Mouse (Mus musculus) kidney, adult 2 months (tissue): ENCODE results near the gene Tmem238l. TPM values are rescaled to one million over a fixed set of nuclear protein-coding genes. Genes with fewer than 3 reads are reported as not detected.

Experiments
- DNase-seq: peaks from one replicate; pipeline ENCODE4 v3.0.0; 2021
- H3K27ac ChIP-seq: fragments of 200-500 bp; 2 replicates; pipeline ENCODE4 v1.5.1; 2012; ENCODE audit warnings: low read depth, low read length, control low read depth, inconsistent platforms; ENCODE audit not compliant: insufficient read depth
- H3K27me3 ChIP-seq: fragments of 200-500 bp; replicated peaks from 2 replicates; pipeline ENCODE4 v1.6.1; 2012; ENCODE audit warnings: mild to moderate bottlenecking, moderate library complexity, low read length, inconsistent platforms; ENCODE audit not compliant: control insufficient read depth, insufficient read depth
- H3K36me3 ChIP-seq: fragments of 200-500 bp; 2 replicates; pipeline ENCODE4 v1.6.1; 2012; ENCODE audit warnings: mild to moderate bottlenecking, moderate library complexity, low read length, inconsistent platforms; ENCODE audit not compliant: control insufficient read depth, insufficient read depth
- H3K4me1 ChIP-seq: fragments of 200-500 bp; 2 replicates; pipeline ENCODE4 v1.6.1; 2011; ENCODE audit warnings: low read length; ENCODE audit not compliant: control insufficient read depth, insufficient read depth
- H3K4me3 ChIP-seq: fragments of 200-500 bp; 2 replicates; pipeline ENCODE4 v1.5.1; 2011; ENCODE audit warnings: mild to moderate bottlenecking, low read depth, low read length, control low read depth; ENCODE audit not compliant: insufficient read depth
- CTCF ChIP-seq: fragments of 200-500 bp; conservative IDR thresholded peaks from 2 replicates; pipeline ENCODE4 v1.5.1; 2011; ENCODE audit warnings: low read depth, mild to moderate bottlenecking, control low read depth, low read length, moderate library complexity, mixed read lengths; ENCODE audit not compliant: insufficient read depth, insufficient read length
- POLR2A ChIP-seq: fragments of 200-500 bp; IDR thresholded peaks from one replicate; pipeline ENCODE4 v1.6.1; 2011; ENCODE audit warnings: low read depth, low read length, control low read depth
- WGBS: fragments of 180-500 bp; shearing (Covaris S2); methylation state at CpG from one replicate; pipeline ENCODE4 v1.1.7; 2018; 5-methylcytosine and 5-hydroxymethylcytosine counted together
- polyA plus RNA-seq: library from polyadenylated mRNA; depleted of rRNA; stranded (reverse); fragments of >200 nt; gene quantifications from 2 replicates; pipeline ENCODE4 v1.2.3, GENCODE M21; 2012; rRNA removed

Tmem238l gene
- polyA plus RNA-seq, 1 experiment: 5.8 TPM

- 4% methylated on average over 8 of the region's 8 CpGs for WGBS
- TF ChIP-seq CTCF: no peak
- TF ChIP-seq POLR2A: no peak
- H3K27ac ChIP-seq: no peak overlapping the region
These were observed 54.0 kb downstream of the Tmem238l start for GRCm38 (mm10) chr11:67010430-67010829.

GRCm38 (mm10) chr11:67011635-67012034 is 55.2 kb downstream of the Tmem238l start:
- Histone ChIP-seq H3K36me3 (no peaks in the 10 kb centered on the region), H3K4me3 (no peak overlapping the region), H3K27me3 (no peaks in the 10 kb centered on the region), H3K27ac (no peak overlapping the region), H3K4me1 (no peaks in the 10 kb centered on the region; the same call in 1 of the 2 replicates)
- DNase-seq: no peak
- no peak for TF ChIP-seq CTCF
- no peak for TF ChIP-seq POLR2A
- 72% methylated on average over 4 of the region's 4 CpGs for WGBS

More at GRCm38 (mm10) chr11:67010430-67010829, 54.0 kb downstream of the Tmem238l start:
- Histone ChIP-seq H3K4me3 (no peak overlapping the region), H3K36me3 (no peaks in the 10 kb centered on the region), H3K4me1 (no peaks in the 10 kb centered on the region; the same call in 1 of the 2 replicates), H3K27me3 (no peaks in the 10 kb centered on the region)
- no peak for DNase-seq

Other genes with a start within 250 kb of the Tmem238l start
- gene Pirt, start 44.7 kb upstream of the Tmem238l start, polyA plus RNA-seq: 0.29 and 0.55 TPM in 2 replicates
- 6.4 and 7.5 TPM in 2 replicates for gene Tmem220, start 68.5 kb downstream of the Tmem238l start, polyA plus RNA-seq
- 15.1 and 19.0 TPM in 2 replicates for gene Adprm, start 96.0 kb downstream of the Tmem238l start, polyA plus RNA-seq
- gene Sco1, start 96.0 kb downstream of the Tmem238l start, polyA plus RNA-seq: 4.5 and 5.8 TPM in 2 replicates
- gene Myh3, start 121.7 kb downstream of the Tmem238l start, polyA plus RNA-seq: 0.01 and 0.02 TPM in 2 replicates
- gene Myh2, start 214.4 kb downstream of the Tmem238l start, polyA plus RNA-seq: 10.5 TPM in 1 of 2 replicates, not detected in the other
- gene Myh1, start 243.4 kb downstream of the Tmem238l start, polyA plus RNA-seq: 0.15 and 13.5 TPM in 2 replicates